Mouse (Mus musculus): ENCODE results near the gene Gm42878. TPM values are rescaled to one million over a fixed set of nuclear protein-coding genes. Genes with fewer than 3 reads are reported as not detected.

Gm42878 gene
- polyA plus RNA-seq (2012; rRNA removed) (0.07 TPM in 1 of 2 replicates, not detected in the other), polyA plus RNA-seq (2014; fragmentation: Nextera tagmentation; extraction: Ambion mirVana) (not detected in 2 replicates)

DNA sequence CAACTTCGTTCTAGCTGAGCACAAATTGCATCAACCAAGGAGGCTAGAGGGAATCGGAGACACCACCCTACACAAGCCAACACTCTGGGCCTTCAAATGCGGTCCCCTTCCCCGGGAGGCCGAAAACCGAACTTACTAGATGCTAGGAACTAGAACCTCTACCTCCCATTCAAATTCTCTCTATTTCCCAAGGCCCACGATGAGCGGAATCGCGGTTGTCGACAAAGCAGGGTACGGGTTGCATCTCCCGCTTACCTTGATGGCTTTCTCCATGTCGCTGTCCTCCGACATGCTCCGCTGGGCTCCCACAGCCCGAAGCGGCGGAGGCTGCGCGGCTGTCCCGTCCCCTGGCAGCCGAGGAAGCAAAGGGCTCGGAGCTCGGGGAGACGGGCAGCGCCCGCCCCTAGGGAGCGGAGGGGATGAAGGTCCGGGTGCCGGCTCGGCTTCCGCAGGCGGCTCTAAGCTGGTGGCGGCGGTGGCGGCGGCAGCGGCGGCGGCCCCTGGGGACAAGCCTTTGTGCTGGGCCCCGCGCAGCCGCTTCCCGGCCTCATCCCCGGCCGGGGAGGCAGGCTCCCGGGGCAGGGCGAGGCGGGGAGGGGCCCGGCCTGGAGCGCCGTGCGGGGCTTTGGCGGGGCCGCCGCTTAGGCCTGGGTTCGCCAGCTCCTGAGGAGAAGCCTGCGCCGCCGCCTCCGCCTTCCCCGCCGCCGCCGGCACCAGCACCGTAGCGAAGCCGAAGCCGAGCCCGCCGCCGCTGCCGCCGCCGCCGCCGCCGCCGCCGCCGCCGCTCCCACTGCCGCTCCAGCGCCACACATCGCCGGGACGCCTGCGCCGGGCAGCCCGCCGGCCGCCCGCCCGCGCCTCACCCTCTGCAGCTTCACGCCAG is at the start of gene Gm42878, which contains the start of gene Adam1a:
Gene Gm42878 (minus strand): TSS at position 573 of the 883 bp plus-strand sequence.
Gene Adam1a (minus strand): TSS at position 573 of the 883 bp plus-strand sequence.
- TF ChIP-seq CTCF (IDR thresholded peaks at IDR 0.05; ENCODE audit: low read depth) (no peak), EP300 (IDR thresholded peaks at IDR 0.05; ENCODE audit: low read depth) (no peak)
- peak in 1 of 3 experiments; percentile 40 for DNase-seq (ENCODE audit: low read depth in 3 of 3, low spot score in 3 of 3)
- peak within 1 kb of the TSS; percentile 79 to 97 for H3K4me3 ChIP-seq (ENCODE audit: insufficient read depth in 1 of 2, low read depth in 2 of 2, low read length in 2 of 2)
- H3K27ac ChIP-seq, result peak within 1 kb of the TSS; percentile 72
- H3K4me2 ChIP-seq (ENCODE audit: low read depth), result peak within 1 kb of the TSS; percentile 80
- no peaks in the 10 kb centered on the region for H3K36me3 ChIP-seq (replicated peaks; ENCODE audit: control insufficient read depth, insufficient read depth, low read depth)
- WGBS (ENCODE audit: insufficient replicate concordance), result under 1% methylated on average over 54 of the region's 97 CpGs
- peaks cover 22 to 25% of the 10 kb centered on the region in 2 experiments for H3K4me1 ChIP-seq (replicated peaks; ENCODE audit: control insufficient read depth in 2 of 2, insufficient read depth in 2 of 2, low read length in 1 of 2)
- no peaks in the 10 kb centered on the region for H3K27me3 ChIP-seq (ENCODE audit: control insufficient read depth, insufficient read depth, low read length)
- H3K9ac ChIP-seq (replicated peaks), result peak within 1 kb of the TSS; percentile 97
- peak; percentile 75 for ATAC-seq (ENCODE audit: insufficient read depth)
- H3K9me3 ChIP-seq (ENCODE audit: control insufficient read depth, low read length), result no peaks in the 10 kb centered on the region

GRCm38 (mm10) chr5:121594714-121595313 is 49.5 kb upstream of the Gm42878 start:
- no peak for DNase-seq (ENCODE audit: low read depth in 3 of 3, low spot score in 3 of 3)
- no peak overlapping the region; a peak in 1 of 4 replicates for H3K4me3 ChIP-seq (ENCODE audit: insufficient read depth in 1 of 2, low read depth in 2 of 2, low read length in 2 of 2)
- H3K9me3 ChIP-seq (ENCODE audit: control insufficient read depth, low read length), result no peaks in the 10 kb centered on the region
- TF ChIP-seq CTCF (IDR thresholded peaks at IDR 0.05; ENCODE audit: low read depth), result no peak
- no peak for TF ChIP-seq EP300 (IDR thresholded peaks at IDR 0.05; ENCODE audit: low read depth)
- H3K4me1 ChIP-seq (replicated peaks; ENCODE audit: control insufficient read depth in 2 of 2, insufficient read depth in 2 of 2, low read length in 1 of 2), result peaks cover 15 to 38% of the 10 kb centered on the region in 2 experiments
- H3K27me3 ChIP-seq (ENCODE audit: control insufficient read depth, insufficient read depth, low read length), result no peaks in the 10 kb centered on the region
- no peaks in the 10 kb centered on the region for H3K36me3 ChIP-seq (replicated peaks; ENCODE audit: control insufficient read depth, insufficient read depth, low read depth)
- 65% methylated on average over 6 of the region's 6 CpGs for WGBS (ENCODE audit: insufficient replicate concordance)
- ATAC-seq (ENCODE audit: insufficient read depth), result no peak
- H3K4me2 ChIP-seq (ENCODE audit: low read depth), result peak overlapping the region; percentile 93
- H3K27ac ChIP-seq, result no peak overlapping the region
- no peak overlapping the region; the same call in 1 of the 2 replicates for H3K9ac ChIP-seq (replicated peaks)

DNA sequence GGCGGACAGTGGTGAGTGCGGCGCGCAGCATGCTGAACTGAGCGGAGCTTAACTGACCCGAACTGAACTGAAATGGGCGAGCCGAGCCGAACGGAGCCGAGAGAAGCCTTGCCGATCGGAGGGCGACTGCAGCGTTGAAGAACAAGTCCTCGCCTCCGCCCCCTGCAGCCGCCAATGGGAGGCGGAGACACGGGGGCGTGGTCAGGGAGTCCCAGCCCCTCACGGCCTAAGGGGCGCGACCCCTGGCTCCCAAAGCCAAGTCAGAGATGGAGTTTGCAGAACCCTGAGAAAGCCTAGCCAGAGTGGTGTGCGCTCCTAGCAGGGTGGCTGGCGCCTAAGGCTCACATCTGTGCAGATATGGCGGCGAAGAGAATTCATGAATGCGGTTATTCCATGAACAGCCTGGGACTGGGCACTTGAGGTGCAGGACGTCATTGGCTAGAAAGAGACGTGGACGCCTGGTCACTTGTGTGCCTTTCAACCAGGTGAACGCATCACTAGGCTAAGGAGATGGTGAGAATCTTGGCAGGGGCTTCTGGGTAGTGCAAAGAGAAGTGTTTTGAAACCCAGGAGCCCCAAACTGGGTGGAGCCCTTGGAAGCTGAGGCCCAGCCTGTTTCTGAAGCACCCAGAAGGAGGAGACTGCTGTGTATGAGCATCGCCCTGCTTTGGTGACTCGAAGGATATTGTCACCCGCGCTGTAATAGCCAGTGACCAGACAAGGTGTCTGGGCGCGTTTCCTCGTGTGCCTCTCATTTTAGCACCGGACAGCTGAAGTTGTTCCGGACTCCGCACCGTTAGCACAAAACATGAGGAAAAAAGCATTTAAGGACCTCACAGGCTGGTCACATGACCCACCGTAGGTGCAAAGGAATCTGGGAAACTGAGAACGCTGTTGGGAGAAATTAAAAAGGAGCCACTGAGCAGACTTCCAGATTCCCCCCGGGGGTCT is 48.4 kb upstream of the Gm42878 start, which contains the start of gene Aldh2:
Gene Aldh2 (minus strand): TSS at position 374 of the 951 bp plus-strand sequence.
- Histone ChIP-seq H3K9me3 (ENCODE audit: control insufficient read depth, low read length) (no peaks in the 10 kb centered on the region), H3K9ac (replicated peaks) (peak within 1 kb of the TSS; percentile 83), H3K27me3 (ENCODE audit: control insufficient read depth, insufficient read depth, low read length) (no peaks in the 10 kb centered on the region), H3K36me3 (replicated peaks; ENCODE audit: control insufficient read depth, insufficient read depth, low read depth) (no peaks in the 10 kb centered on the region), H3K4me3 (ENCODE audit: insufficient read depth in 1 of 2, low read depth in 2 of 2, low read length in 2 of 2) (peak within 1 kb of the TSS; percentile 68 to 75), H3K4me1 (replicated peaks; ENCODE audit: control insufficient read depth in 2 of 2, insufficient read depth in 2 of 2, low read length in 1 of 2) (peaks cover 15 to 38% of the 10 kb centered on the region in 2 experiments), H3K4me2 (ENCODE audit: low read depth) (peak within 1 kb of the TSS; percentile 93), H3K27ac (peak within 1 kb of the TSS; percentile 90)
- ATAC-seq (ENCODE audit: insufficient read depth) (peak; percentile 91), DNase-seq (ENCODE audit: low read depth in 3 of 3, low spot score in 3 of 3) (peak; percentile 70 to 77 (median 77))
- TF ChIP-seq CTCF (IDR thresholded peaks at IDR 0.05; ENCODE audit: low read depth) (peak; percentile 59), EP300 (IDR thresholded peaks at IDR 0.05; ENCODE audit: low read depth) (0 out of 2 replicates have a peak, but pooled peaks have one; percentile 12)
- WGBS (ENCODE audit: insufficient replicate concordance), result 2% methylated on average over 47 of the region's 47 CpGs

GRCm38 (mm10) chr5:121592816-121593407 is 47.6 kb upstream of the Gm42878 start:
- peak overlapping the region; percentile 47; the same call in 1 of the 2 replicates for H3K27ac ChIP-seq
- H3K27me3 ChIP-seq (ENCODE audit: control insufficient read depth, insufficient read depth, low read length), result no peaks in the 10 kb centered on the region
- H3K4me1 ChIP-seq (replicated peaks; ENCODE audit: control insufficient read depth in 2 of 2, insufficient read depth in 2 of 2, low read length in 1 of 2), result peaks cover 15 to 40% of the 10 kb centered on the region in 2 experiments
- H3K36me3 ChIP-seq (replicated peaks; ENCODE audit: control insufficient read depth, insufficient read depth, low read depth), result no peaks in the 10 kb centered on the region
- WGBS (ENCODE audit: insufficient replicate concordance), result 4% methylated on average over 33 of the region's 33 CpGs
- peak overlapping the region; percentile 83 for H3K9ac ChIP-seq (replicated peaks)
- DNase-seq (ENCODE audit: low read depth in 3 of 3, low spot score in 3 of 3) (no peak), ATAC-seq (ENCODE audit: insufficient read depth) (peak; percentile 21)
- H3K9me3 ChIP-seq (ENCODE audit: control insufficient read depth, low read length), result no peaks in the 10 kb centered on the region
- peak overlapping the region; percentile 93 for H3K4me2 ChIP-seq (ENCODE audit: low read depth)
- peak overlapping the region; percentile 68 to 75 for H3K4me3 ChIP-seq (ENCODE audit: insufficient read depth in 1 of 2, low read depth in 2 of 2, low read length in 2 of 2)
- TF ChIP-seq EP300 (IDR thresholded peaks at IDR 0.05; ENCODE audit: low read depth), result no peak
- no peak for TF ChIP-seq CTCF (IDR thresholded peaks at IDR 0.05; ENCODE audit: low read depth)

Measured in liver, embryonic 14.5 days (tissue).